Mouse (Mus musculus) left cerebral cortex, postnatal 10 days (tissue): ENCODE measurements around the gene Ifnl3. TPM values are rescaled to one million over a fixed set of nuclear protein-coding genes. Genes with fewer than 3 reads are reported as not detected.
A peak's percentile ranks its signal among the peaks of the same experiment; 100 is the strongest.
"Not testable (repeated sequence)": the region's sequence is repeated elsewhere in the genome, so short reads cannot be mapped to it uniquely, and the experiment has no call there.

Experiments used
- DNase-seq, 2 experiments: peaks; one replicate each; pipeline ENCODE4 v3.0.0; 2021 to 2022; ENCODE audit warnings: low spot score in 2 of 2, mixed read lengths in 1 of 2; ENCODE audit errors: extremely low spot score in 1 of 2
- intact Hi-C: fragments of 180-260 bp; cut with DNase I; formaldehyde crosslinking; loops from one replicate; pipeline ENCODE4 v1.15.1; 2025
- total RNA-seq, 2 experiments: library from RNA; stranded (reverse); gene quantifications; 2 replicates each; pipeline ENCODE4 v1.2.3; 2021

Gene Ifnl3
- total RNA-seq: not detected

DNA sequence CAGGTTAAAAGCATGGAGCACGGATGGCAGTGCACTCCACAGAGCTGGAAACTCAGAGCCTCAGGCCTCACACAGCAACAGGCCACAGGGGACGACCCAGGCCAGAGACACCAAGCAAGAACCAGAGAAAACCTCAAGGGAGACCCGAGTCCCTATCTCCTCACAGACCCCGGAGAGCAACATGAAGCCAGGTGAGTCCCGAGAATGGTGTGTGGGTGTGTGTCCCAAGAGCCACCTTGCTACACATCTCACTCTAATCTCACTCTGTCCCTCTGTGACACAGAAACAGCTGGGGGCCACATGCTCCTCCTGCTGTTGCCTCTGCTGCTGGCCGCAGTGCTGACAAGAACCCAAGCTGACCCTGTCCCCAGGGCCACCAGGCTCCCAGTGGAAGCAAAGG lies at the start of gene Ifnl3:
Gene Ifnl3, plus strand, starts transcription at position 301 of the 400 bp plus-strand sequence.
- DNase-seq, intact Hi-C loops: not testable (repeated sequence)

DNA sequence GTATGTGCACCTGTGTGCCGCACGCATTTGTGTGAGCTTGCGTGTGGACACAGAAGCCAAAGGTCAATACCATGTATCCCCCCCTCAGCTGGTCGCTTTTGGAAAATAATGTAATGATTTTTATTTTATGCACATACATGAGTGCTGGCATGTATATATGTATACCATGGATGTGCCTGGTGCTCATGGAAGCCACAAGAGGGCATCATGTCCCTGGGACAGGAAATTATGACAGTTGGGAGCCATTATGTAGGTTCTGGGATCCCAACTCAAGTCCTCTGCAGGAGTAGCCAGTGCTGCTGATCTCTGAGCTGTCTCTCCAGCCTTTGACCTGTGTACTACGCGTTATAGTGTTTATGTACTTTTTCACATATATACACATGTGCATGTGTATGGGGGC lies 46.4 kb upstream of the Ifnl3 start:
- intact Hi-C loops: no loop called here
- DNase-seq: no peak

DNA sequence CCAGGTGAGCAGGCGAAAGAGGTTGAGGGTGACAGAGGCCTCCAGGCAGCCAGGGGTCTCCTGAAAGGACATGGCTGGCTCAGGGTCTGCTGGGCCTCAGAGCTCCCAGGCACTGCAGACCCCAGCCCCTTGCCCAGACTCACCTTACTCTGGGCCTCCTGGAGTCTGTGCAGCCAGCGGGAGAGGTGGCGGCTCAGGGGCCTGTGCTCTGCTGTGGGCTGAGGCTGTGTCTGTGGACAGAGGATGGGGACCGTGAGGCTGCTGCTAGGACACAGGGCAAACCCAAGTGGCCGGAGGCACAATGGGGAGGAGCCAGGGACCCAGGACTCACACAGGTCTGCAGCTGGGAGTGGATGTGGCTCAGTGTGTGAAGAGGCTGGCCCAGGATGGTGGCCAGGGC lies 45.3 kb upstream of the Ifnl3 start:
- intact Hi-C loops: no loop called here
- DNase-seq: no peak

DNA sequence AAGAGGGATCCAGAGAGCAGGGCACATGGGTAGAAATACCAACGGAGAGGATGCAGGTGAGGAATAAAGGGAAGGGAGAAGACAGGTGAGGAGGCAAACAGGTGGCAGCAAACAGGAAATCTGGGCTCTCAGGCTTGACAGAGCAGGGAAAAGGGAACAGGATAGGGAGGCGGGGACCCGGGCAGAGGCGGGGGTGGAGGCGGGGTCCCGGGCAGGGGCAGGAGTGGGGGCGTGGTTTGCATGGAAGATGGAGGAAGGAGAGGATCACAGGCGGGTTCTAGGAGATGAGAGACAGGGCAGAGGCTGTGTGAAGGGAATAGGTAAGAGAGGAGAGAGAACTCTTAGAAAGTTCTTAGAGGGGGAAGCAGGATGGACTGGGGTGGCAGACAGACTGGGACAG lies 43.8 kb upstream of the Ifnl3 start:
- intact Hi-C loops: no loop called here

GRCm38 (mm10) chr7:28482854-28483253 lies 39.8 kb upstream of the Ifnl3 start:
- DNase-seq: no peak
- intact Hi-C loops: no loop called here

More for the DNA sequence above, 43.8 kb upstream of the Ifnl3 start:
- no peak for DNase-seq

GRCm38 (mm10) chr7:28484192-28484591 lies 38.4 kb upstream of the Ifnl3 start:
- intact Hi-C loops: no loop called here
- no peak for DNase-seq

- intact Hi-C loops: no loop called here
- DNase-seq: peak in 1 of 2 experiments; percentile 49
These were observed 34.6 kb upstream of the Ifnl3 start for GRCm38 (mm10) chr7:28488030-28488491.

GRCm38 (mm10) chr7:28490410-28490809 lies 32.2 kb upstream of the Ifnl3 start:
- intact Hi-C loops: no loop called here
- peak in 1 of 2 experiments; percentile 46 for DNase-seq

DNA sequence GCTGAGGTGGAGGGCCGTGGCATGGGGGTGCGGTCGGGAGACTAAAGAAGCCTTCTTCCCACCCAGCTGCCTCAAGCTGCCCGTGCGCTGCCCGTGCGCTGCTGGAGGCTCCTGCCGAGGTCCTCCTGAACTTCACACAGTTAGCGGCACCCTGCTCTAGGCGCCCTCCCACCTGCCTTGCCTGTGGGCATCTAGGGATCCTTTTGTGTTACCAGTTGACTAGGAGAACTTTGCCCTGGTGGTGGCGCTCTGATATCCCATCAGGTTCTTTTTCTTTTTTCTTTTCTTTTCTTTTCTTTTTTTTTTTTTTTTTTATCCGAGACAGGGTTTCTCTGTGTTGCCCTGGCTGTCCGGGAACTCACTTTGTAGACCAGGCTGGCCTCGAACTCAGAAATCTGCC lies 31.7 kb upstream of the Ifnl3 start:
- no peak for DNase-seq
- intact Hi-C loops: no loop called here

- DNase-seq: no peak
- intact Hi-C loops: no loop called here
These were observed 30.3 kb upstream of the Ifnl3 start for GRCm38 (mm10) chr7:28492310-28492709.

DNA sequence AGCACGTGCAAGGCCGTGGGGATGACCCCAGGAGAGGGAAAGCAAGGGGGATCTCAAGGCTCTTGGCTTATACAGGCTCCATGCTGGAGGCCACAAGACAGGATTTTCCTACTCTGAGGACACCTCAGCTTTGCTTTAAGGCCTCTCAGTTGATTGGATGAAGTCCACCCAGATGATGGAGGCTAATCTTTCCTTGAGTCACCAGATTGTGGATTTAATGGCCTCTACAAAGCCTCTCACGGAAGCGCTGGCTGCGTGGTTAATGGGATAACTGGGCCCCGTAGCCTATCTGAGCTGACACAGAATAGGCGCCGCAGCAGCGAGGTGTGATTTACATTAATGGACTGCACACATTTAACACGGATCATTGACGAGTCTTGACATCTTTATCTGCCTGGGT lies 27.2 kb upstream of the Ifnl3 start:
- intact Hi-C loops: no loop called here

DNA sequence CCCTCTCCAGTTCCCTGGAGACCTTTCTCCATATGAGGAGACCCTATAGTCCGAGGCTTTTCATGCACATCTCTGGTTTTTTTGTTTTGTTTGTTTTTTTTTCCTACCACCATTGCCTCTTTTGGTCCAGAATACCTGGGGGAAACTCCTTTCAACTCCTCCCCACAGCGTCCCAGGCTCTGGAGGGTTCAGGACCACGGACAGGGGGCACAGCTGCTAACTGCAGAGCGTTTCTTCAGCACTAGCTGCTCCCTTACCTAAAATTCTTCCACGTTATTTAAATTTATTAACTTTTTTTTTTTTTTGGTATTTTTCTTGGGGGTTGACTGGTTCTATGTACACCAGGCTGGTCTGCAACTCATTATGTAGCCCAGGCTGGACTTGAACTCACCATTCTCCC lies 17.1 kb upstream of the Ifnl3 start:
- no peak for DNase-seq
- intact Hi-C loops: no loop called here

More for the DNA sequence above, 27.2 kb upstream of the Ifnl3 start:
- DNase-seq: no peak

- DNase-seq, intact Hi-C loops: not testable (repeated sequence)
These were observed 13.5 kb upstream of the Ifnl3 start for GRCm38 (mm10) chr7:28509121-28509520.

- intact Hi-C loops, DNase-seq: not testable (repeated sequence)
These were observed 12.1 kb upstream of the Ifnl3 start, which contains the start of gene Ifnl2 for GRCm38 (mm10) chr7:28510405-28510974. Gene Ifnl2, minus strand, starts transcription at chr7:28510455.

- intact Hi-C loops: no loop called here
- no peak for DNase-seq
These were observed 11.2 kb upstream of the Ifnl3 start for GRCm38 (mm10) chr7:28511441-28511840.

DNA sequence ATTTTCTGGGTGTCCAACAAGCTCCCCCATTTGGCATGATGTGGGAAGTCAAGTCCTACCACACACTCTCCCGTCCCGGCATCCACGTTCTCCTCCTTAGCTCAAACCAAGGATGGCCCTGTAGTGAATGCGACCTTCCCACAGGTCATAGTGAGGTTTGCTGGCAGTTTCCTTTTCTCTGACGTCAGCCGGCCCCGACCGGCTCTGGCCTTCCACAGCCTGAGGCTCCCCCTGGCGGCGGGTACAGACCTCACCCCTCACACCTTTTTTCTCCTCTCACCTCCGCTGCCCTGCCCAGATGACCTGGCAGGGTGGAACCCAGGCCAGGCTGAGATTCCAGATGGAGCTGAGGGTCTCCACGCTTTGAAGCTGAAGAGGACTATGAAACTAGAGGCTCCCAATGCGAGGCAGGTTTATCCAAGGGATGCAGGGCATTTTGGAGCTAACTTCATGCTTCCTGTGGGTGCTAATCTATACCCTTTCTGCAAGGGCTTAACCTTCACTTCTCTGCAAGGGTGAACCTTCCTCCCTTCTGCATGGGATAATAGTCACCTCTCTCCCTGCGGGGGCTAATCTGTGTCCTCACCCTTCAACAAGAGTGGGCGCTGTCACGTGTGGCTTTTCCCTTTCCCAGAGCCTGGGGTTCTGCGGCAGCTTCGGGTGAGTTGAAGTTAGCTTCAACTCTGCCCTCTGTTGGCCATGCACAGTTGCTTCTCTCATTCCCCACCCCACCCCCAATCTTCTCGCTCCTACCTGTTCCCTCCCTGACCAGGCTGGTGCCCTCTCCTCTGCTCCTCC lies 5.5 kb downstream of the Ifnl3 start:
- intact Hi-C loops: loop anchor here (5.0 kb wide), 1 partner anchor 81 kb away; no protein-coding TSS in a partner anchor
- DNase-seq: peak in 1 of 2 experiments; percentile 84

GRCm38 (mm10) chr7:28532005-28532404 lies 9.4 kb downstream of the Ifnl3 start:
- intact Hi-C loops: no loop called here
- DNase-seq: no peak

DNA sequence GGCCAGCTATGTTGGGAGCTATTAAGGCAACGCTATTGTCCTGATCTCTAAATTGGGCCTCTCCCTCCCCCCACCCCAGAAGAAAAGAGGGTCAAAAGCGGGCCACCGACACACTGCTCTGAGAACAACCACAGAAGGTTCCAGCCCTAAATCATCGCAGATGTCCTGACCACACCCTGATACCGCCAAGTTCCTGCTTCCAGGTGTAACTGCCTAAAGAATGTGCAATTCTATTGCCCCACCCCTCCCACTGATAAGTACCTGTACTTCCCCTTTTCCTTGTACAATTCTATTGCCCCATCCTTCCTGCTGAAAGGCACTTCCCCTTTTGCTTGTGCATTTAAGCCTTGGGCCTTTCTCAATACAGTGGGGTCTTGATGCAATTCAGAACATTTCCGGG lies 16.2 kb downstream of the Ifnl3 start:
- intact Hi-C loops, DNase-seq: not testable (repeated sequence)

DNA sequence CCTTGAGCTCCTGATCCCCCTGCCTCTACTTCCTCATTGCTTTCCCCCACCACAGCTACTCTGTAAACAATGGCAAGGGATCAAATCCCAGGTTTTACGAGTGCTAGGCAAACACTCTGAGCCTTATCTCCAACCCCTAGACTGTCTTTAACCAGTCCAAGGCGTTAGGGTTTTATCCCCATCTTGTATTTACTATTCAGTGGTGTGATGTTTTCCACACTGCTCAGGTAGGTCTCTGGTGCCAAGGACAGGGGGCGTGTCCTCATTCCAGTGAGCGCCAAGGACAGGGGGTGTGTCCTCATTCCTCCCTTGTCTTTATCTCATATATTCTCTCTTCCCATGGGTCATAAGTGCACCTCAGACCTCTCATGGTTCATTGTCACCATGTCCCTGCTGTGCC lies 17.9 kb downstream of the Ifnl3 start, which contains the start of gene Sycn:
Gene Sycn, plus strand, starts transcription at position 360 of the 400 bp plus-strand sequence.
- DNase-seq: no peak
- intact Hi-C loops: no loop called here

GRCm38 (mm10) chr7:28544051-28544601 lies 21.5 kb downstream of the Ifnl3 start:
- intact Hi-C loops: no loop called here

More at GRCm38 (mm10) chr7:28544051-28544601, 21.5 kb downstream of the Ifnl3 start:
- no peak for DNase-seq
